Mouse (Mus musculus): ENCODE measurements around the gene Vps16. TPM values are rescaled to one million over a fixed set of nuclear protein-coding genes. Genes with fewer than 3 reads are reported as not detected.

The Vps16 gene
- polyA plus RNA-seq, 1 experiment, result 71.6 TPM

GRCm38 (mm10) chr2:130459576-130459975, 35.4 kb downstream of the Vps16 start:
- DNase-seq (ENCODE audit: low read depth), result no peak

- no peak for DNase-seq (ENCODE audit: low read depth)
Measured at GRCm38 (mm10) chr2:130461287-130462071, 37.3 kb downstream of the Vps16 start.

- DNase-seq (ENCODE audit: low read depth), result no peak
Measured at GRCm38 (mm10) chr2:130466438-130466837, 42.3 kb downstream of the Vps16 start.

GRCm38 (mm10) chr2:130469366-130469765, 45.2 kb downstream of the Vps16 start:
- DNase-seq (ENCODE audit: low read depth), result no peak

GRCm38 (mm10) chr2:130469935-130470334, 45.8 kb downstream of the Vps16 start:
- DNase-seq (ENCODE audit: low read depth), result no peak

- no peak for DNase-seq (ENCODE audit: low read depth)
Measured at GRCm38 (mm10) chr2:130472908-130473510, 48.9 kb downstream of the Vps16 start.

- DNase-seq (ENCODE audit: low read depth), result no peak
Measured at GRCm38 (mm10) chr2:130475764-130476163, 51.6 kb downstream of the Vps16 start.

- DNase-seq (ENCODE audit: low read depth), result no peak
Measured at GRCm38 (mm10) chr2:130476666-130477297, 52.6 kb downstream of the Vps16 start.

- DNase-seq (ENCODE audit: low read depth), result no peak
Measured at GRCm38 (mm10) chr2:130482177-130482576, 58.0 kb downstream of the Vps16 start.

- no peak for DNase-seq (ENCODE audit: low read depth)
Measured at GRCm38 (mm10) chr2:130482700-130483099, 58.6 kb downstream of the Vps16 start.

- no peak for DNase-seq (ENCODE audit: low read depth)
Measured at GRCm38 (mm10) chr2:130484206-130484605, 60.1 kb downstream of the Vps16 start.

- DNase-seq (ENCODE audit: low read depth), result no peak
Measured at GRCm38 (mm10) chr2:130488002-130488401, 63.9 kb downstream of the Vps16 start.

- no peak for DNase-seq (ENCODE audit: low read depth)
Measured at GRCm38 (mm10) chr2:130488600-130488999, 64.5 kb downstream of the Vps16 start.

- DNase-seq (ENCODE audit: low read depth), result no peak
Measured at GRCm38 (mm10) chr2:130491162-130491561, 67.0 kb downstream of the Vps16 start.

- DNase-seq (ENCODE audit: low read depth), result no peak
Measured at GRCm38 (mm10) chr2:130491587-130491986, 67.4 kb downstream of the Vps16 start.

Other genes starting within 250 kb of the Vps16 start
- 143 and 150 TPM in 2 replicates for gene Snrpb, start 244.9 kb upstream of the Vps16 start, polyA plus RNA-seq (2012; rRNA removed)
- gene Tmc2, start 229.1 kb upstream of the Vps16 start, polyA plus RNA-seq (2012; rRNA removed), result not detected in 2 replicates
- gene Nop56, start 149.9 kb upstream of the Vps16 start, polyA plus RNA-seq (2012; rRNA removed), result 46.7 and 51.6 TPM in 2 replicates
- 186 and 227 TPM in 2 replicates for gene Idh3b, start 139.8 kb upstream of the Vps16 start, polyA plus RNA-seq (2012; rRNA removed)
- 2.8 and 3.8 TPM in 2 replicates for gene Ebf4, start 129.2 kb upstream of the Vps16 start, polyA plus RNA-seq (2012; rRNA removed)
- gene Cpxm1, start 26.8 kb upstream of the Vps16 start, polyA plus RNA-seq (2012; rRNA removed), result 34.3 and 49.9 TPM in 2 replicates
- not detected in 2 replicates for gene Gm28372, start 19.1 kb upstream of the Vps16 start, polyA plus RNA-seq (2012; rRNA removed)
- gene 1700020A23Rik, start 19.1 kb upstream of the Vps16 start, polyA plus RNA-seq (2012; rRNA removed), result 2.1 and 3.6 TPM in 2 replicates
- gene Tmem239, start 17.9 kb upstream of the Vps16 start, polyA plus RNA-seq (2012; rRNA removed), result 2.3 and 3.1 TPM in 2 replicates
- 21.2 and 25.6 TPM in 2 replicates for gene Pced1a, start 362 bp downstream of the Vps16 start, polyA plus RNA-seq (2012; rRNA removed)
- 72.7 and 78.3 TPM in 2 replicates for gene Ptpra, start 25.9 kb downstream of the Vps16 start, polyA plus RNA-seq (2012; rRNA removed)
- 47.4 and 53.2 TPM in 2 replicates for gene Mrps26, start 139.4 kb downstream of the Vps16 start, polyA plus RNA-seq (2012; rRNA removed)
- not detected in 2 replicates for gene Oxt, start 151.8 kb downstream of the Vps16 start, polyA plus RNA-seq (2012; rRNA removed)
- not detected in 2 replicates for gene Avp, start 158.2 kb downstream of the Vps16 start, polyA plus RNA-seq (2012; rRNA removed)
- 2.0 and 2.3 TPM in 2 replicates for gene Fastkd5, start 205.7 kb downstream of the Vps16 start, polyA plus RNA-seq (2012; rRNA removed)
- gene Ubox5, start 205.7 kb downstream of the Vps16 start, polyA plus RNA-seq (2012; rRNA removed), result 6.4 and 6.5 TPM in 2 replicates
- gene Lzts3, start 218.5 kb downstream of the Vps16 start, polyA plus RNA-seq (2012; rRNA removed), result 12.5 and 14.8 TPM in 2 replicates
- gene Ddrgk1, start 240.3 kb downstream of the Vps16 start, polyA plus RNA-seq (2012; rRNA removed), result 63.9 and 87.7 TPM in 2 replicates
- gene Itpa, start 243.3 kb downstream of the Vps16 start, polyA plus RNA-seq (2012; rRNA removed), result 28.9 and 36.6 TPM in 2 replicates

All from gonadal fat pad, adult 2 months (tissue).